Mouse (Mus musculus): Measurements from ENCODE around the gene Icosl. TPM values are rescaled to one million over a fixed set of nuclear protein-coding genes. Genes with fewer than 3 reads are reported as not detected.
"Not testable (repeated sequence)": the region's sequence is repeated elsewhere in the genome, so short reads cannot be mapped to it uniquely, and the experiment has no call there.

Gene Icosl
- polyA plus RNA-seq, 1 experiment from 2014 or later, result 1.4 TPM

DNA sequence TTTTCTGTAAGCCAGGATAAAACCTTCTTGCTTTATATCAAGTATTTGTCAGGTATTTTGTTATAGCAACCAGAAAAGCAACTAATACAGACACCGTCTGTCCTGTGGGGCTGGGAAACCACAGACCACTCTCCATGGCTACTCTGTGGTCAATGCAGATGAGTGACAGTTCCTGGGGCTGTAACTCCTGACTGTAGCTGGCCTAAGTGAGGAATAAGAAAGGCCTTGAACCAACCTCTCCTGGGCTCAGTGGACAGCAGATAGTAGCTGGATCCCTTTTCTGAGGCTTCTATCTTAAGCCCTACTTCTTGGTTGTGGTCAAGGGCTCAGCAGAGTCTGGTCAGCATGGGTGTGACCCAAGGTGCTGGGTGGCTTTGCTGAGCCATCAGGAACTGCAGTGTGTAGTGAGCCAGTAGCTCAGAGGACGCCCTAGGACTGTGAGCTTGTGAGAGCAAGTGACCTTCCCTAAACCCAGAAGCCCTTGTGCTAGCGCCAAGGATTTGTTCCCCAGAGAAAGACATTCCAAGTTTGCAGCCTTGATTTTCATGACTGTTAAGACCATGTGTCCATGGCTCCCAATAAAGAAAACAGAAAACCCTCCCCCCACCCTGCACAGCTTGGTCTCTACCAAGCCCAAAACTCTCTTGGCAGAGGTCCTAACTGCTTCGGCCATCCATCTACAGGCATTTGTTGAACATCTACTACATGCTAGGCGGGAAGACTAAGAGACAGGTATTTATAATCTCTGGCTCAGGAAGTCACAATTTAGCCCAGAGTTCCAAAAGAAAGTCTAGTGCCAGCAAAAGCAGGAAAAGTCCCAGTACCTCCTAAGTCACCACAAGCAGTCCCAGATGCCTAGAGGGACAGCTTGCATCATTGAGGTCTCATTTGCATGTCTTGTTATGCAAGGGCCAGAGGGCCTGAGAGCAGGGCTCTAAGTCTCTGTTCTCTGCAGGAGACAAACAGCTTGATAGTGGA lies 27.1 kb downstream of the Icosl start:
- DNase-seq (ENCODE audit: low spot score), result no peak
- no peak overlapping the region for H3K9ac ChIP-seq (ENCODE audit: low read depth, low read length)
- H3K27me3 ChIP-seq (ENCODE audit: control insufficient read depth, insufficient read depth, low read length), result no peaks in the 10 kb centered on the region
- no peaks in the 10 kb centered on the region for H3K4me1 ChIP-seq (replicated peaks; ENCODE audit: control insufficient read depth, insufficient read depth, low read length)
- 86% methylated on average over 5 of the region's 5 CpGs for WGBS
- H3K36me3 ChIP-seq (ENCODE audit: control insufficient read depth, insufficient read depth, low read length), result no peaks in the 10 kb centered on the region
- H3K27ac ChIP-seq (ENCODE audit: low read depth, low read length), result no peak overlapping the region
- ATAC-seq (ENCODE audit: low FRiP score), result no peak
- no peak overlapping the region for H3K4me2 ChIP-seq (replicated peaks; ENCODE audit: low read depth, low read length)
- no peak overlapping the region for H3K4me3 ChIP-seq (ENCODE audit: low read depth, low read length)
- H3K9me3 ChIP-seq (ENCODE audit: control insufficient read depth, low read length), result no peaks in the 10 kb centered on the region

DNA sequence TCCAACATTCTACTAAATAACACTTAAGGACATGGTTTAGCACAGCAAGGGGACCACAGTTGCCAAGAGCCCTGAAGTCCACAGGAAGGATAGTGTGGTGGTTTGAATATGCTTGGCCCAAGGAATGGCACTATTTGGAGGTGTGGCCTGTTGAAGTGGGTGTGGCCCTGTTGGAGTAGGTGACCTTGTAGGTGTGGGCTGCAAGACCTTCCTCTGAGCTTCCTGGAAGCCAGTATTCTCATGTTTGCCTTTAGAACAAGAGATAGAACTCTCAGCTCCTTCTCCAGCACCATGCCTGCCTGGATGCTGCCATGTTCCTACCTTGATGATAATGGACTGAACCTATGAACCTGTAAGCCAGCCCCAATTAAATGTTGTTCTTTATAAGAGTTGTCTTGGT lies 30.8 kb downstream of the Icosl start:
- H3K4me1 ChIP-seq (replicated peaks; ENCODE audit: control insufficient read depth, insufficient read depth, low read length); H3K36me3 ChIP-seq (ENCODE audit: control insufficient read depth, insufficient read depth, low read length); H3K9ac ChIP-seq (ENCODE audit: low read depth, low read length); ATAC-seq (ENCODE audit: low FRiP score); H3K27ac ChIP-seq (ENCODE audit: low read depth, low read length); H3K4me2 ChIP-seq (replicated peaks; ENCODE audit: low read depth, low read length); H3K27me3 ChIP-seq (ENCODE audit: control insufficient read depth, insufficient read depth, low read length); H3K4me3 ChIP-seq (ENCODE audit: low read depth, low read length); DNase-seq (ENCODE audit: low spot score); H3K9me3 ChIP-seq (ENCODE audit: control insufficient read depth, low read length): not testable (repeated sequence)

DNA sequence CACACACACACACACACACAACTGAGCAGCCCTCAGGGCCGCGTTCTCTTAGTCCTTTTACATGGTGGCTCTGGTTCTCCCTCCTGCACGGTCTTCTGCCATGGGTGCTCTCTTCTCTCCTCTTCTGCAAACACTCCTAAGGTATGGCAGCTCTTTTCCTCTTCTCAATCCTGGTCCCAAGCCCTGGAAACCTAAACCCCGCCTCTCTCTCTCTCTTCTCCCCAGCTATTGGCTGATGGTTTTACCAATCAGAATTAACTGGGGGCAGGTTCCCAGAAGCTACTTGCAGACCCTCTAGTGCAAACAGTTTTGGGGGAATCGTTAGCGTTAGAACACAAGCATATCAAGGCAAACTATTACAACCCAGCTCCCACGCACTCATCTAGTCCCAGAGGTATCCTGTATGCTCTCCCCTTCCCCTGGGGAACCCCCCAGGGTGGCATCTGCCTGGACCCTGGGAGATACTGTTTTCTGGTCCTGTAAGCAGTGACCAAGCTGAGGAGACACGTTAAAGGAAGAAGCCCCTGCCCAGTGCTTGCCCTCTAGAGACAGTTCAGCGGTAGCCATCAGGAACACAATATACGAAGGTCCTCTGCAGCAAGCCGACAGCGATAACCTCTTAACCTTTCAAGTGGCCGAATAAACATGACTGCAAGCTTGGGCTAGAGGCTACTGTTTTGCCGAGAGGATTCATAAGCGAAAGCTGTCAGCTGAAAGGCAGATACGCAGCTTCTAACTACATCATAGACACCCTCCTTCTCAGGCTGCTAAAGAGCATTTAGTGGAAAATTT lies 32.1 kb downstream of the Icosl start:
- peak; percentile 42 for DNase-seq (ENCODE audit: low spot score)

DNA sequence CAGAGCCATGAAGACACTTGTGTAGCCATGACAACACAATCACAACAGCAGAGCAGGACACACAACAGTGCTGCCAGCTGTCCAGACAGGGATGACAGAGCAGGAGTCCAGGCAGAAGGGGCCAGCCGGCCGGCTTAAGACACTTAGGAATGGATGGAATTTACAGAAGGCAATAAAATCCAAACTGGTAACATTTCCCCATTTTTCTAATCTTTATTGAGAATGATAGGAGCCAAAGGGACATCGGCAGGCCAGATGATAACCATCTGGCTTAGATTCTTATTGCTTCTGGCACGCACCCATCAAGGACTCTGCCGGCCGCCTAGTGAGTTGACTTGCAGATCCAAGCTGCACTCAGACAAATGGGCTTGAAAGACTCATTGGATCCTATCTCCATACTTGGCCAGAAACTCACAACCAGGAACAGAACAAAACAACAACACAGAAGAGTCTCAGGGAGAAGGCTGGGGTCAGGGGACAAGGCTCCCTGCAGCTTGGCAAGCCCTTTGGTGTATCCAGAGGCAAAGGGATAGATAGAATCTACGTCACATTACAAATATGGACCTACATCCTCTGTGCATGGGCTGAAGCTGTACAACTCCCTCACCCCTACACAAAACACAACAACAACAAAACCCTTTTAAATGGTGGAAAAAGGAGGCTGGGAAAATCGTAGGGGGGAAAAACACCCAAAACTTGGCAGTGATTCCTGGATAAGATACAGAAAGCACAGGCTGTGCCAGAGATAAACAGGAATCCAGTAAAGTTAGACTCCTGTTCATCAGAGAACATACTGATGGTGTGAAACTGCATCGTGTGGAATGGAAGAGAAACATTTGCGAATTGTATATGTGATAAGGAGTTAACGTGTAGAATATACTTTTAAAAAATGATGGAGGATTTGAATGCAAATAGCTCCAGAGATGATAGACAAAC lies 35.7 kb downstream of the Icosl start:
- no peak overlapping the region for H3K27ac ChIP-seq (ENCODE audit: low read depth, low read length)
- no peak overlapping the region for H3K4me3 ChIP-seq (ENCODE audit: low read depth, low read length)
- 89% methylated on average over 11 of the region's 11 CpGs for WGBS
- DNase-seq (ENCODE audit: low spot score) (no peak), ATAC-seq (ENCODE audit: low FRiP score) (no peak)
- no peaks in the 10 kb centered on the region for H3K27me3 ChIP-seq (ENCODE audit: control insufficient read depth, insufficient read depth, low read length)
- no peaks in the 10 kb centered on the region for H3K4me1 ChIP-seq (replicated peaks; ENCODE audit: control insufficient read depth, insufficient read depth, low read length)
- H3K4me2 ChIP-seq (replicated peaks; ENCODE audit: low read depth, low read length), result no peak overlapping the region
- H3K9me3 ChIP-seq (ENCODE audit: control insufficient read depth, low read length), result no peaks in the 10 kb centered on the region
- H3K9ac ChIP-seq (ENCODE audit: low read depth, low read length), result no peak overlapping the region
- no peaks in the 10 kb centered on the region for H3K36me3 ChIP-seq (ENCODE audit: control insufficient read depth, insufficient read depth, low read length)

More for the DNA sequence above, 32.1 kb downstream of the Icosl start:
- Histone ChIP-seq H3K4me1 (replicated peaks; ENCODE audit: control insufficient read depth, insufficient read depth, low read length) (no peaks in the 10 kb centered on the region), H3K27me3 (ENCODE audit: control insufficient read depth, insufficient read depth, low read length) (no peaks in the 10 kb centered on the region), H3K9ac (ENCODE audit: low read depth, low read length) (no peak overlapping the region), H3K27ac (ENCODE audit: low read depth, low read length) (no peak overlapping the region), H3K36me3 (ENCODE audit: control insufficient read depth, insufficient read depth, low read length) (no peaks in the 10 kb centered on the region), H3K4me3 (ENCODE audit: low read depth, low read length) (peak overlapping the region; percentile 15; the same call in 1 of the 2 replicates), H3K9me3 (ENCODE audit: control insufficient read depth, low read length) (no peaks in the 10 kb centered on the region), H3K4me2 (replicated peaks; ENCODE audit: low read depth, low read length) (peak overlapping the region; percentile 41)
- peak; percentile 59; the same call in 1 of the 2 replicates for ATAC-seq (ENCODE audit: low FRiP score)
- 27% methylated on average over 16 of the region's 16 CpGs for WGBS

DNA sequence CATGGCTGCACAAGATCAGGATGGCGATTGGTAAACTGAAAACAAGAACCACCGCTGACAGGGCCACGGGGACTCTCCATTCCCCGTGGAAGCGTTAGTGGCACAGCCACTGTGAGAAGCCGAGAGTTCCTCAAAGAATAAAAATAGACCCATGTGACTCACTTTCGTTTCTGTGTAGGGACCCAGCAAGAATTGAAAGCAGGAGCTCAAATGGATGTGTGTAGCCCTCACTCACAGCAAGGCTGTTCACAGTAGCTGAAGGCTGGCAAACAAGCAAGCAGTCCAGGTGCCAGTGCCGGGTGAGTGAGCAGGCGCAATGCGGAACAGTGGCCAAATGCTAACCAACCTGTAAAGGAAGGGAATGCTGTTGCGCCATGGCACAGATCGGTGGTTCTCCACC lies 36.4 kb downstream of the Icosl start:
- Histone ChIP-seq H3K27me3 (ENCODE audit: control insufficient read depth, insufficient read depth, low read length) (no peaks in the 10 kb centered on the region), H3K27ac (ENCODE audit: low read depth, low read length) (no peak overlapping the region), H3K4me1 (replicated peaks; ENCODE audit: control insufficient read depth, insufficient read depth, low read length) (no peaks in the 10 kb centered on the region), H3K36me3 (ENCODE audit: control insufficient read depth, insufficient read depth, low read length) (no peaks in the 10 kb centered on the region), H3K4me3 (ENCODE audit: low read depth, low read length) (no peak overlapping the region), H3K9ac (ENCODE audit: low read depth, low read length) (no peak overlapping the region), H3K9me3 (ENCODE audit: control insufficient read depth, low read length) (no peaks in the 10 kb centered on the region), H3K4me2 (replicated peaks; ENCODE audit: low read depth, low read length) (no peak overlapping the region)
- 86% methylated on average over 12 of the region's 12 CpGs for WGBS
- ATAC-seq (ENCODE audit: low FRiP score) (no peak), DNase-seq (ENCODE audit: low spot score) (no peak)

DNA sequence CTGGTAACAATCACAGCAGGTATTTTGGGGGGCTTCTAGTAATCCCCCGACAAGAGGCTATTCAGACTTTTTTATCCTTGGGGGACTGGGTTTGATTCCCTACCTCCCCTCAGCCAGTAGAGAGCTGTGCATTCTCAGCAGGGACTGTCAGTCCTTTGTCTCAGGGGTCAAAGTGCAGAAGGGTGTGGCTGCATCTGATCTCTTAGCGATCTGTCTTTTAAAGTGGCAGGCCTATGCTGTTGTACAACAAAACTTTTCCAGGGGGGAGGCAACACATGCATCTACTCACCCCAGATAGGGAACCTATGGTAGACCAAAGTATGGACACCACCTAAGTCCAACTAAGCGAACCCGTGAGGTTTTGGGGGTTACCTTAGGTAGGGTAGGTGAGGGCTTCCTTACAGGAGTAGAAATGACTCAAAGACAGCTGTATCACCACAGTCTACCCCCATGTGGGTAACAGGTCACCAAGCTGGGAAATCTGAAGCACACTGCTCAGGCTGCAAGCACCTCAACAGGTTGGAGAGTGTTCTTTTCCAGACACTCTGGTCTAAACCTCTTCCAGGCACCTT lies 45.5 kb downstream of the Icosl start:
- H3K27ac ChIP-seq (ENCODE audit: low read depth, low read length), result no peak overlapping the region
- H3K4me2 ChIP-seq (replicated peaks; ENCODE audit: low read depth, low read length), result no peak overlapping the region
- DNase-seq (ENCODE audit: low spot score) (peak; percentile 27), ATAC-seq (ENCODE audit: low FRiP score) (no peak)
- no peaks in the 10 kb centered on the region for H3K36me3 ChIP-seq (ENCODE audit: control insufficient read depth, insufficient read depth, low read length)
- H3K4me3 ChIP-seq (ENCODE audit: low read depth, low read length), result no peak overlapping the region
- no peak overlapping the region for H3K9ac ChIP-seq (ENCODE audit: low read depth, low read length)
- H3K4me1 ChIP-seq (replicated peaks; ENCODE audit: control insufficient read depth, insufficient read depth, low read length), result no peaks in the 10 kb centered on the region
- 52% methylated on average over 4 of the region's 4 CpGs for WGBS
- H3K9me3 ChIP-seq (ENCODE audit: control insufficient read depth, low read length), result no peaks in the 10 kb centered on the region
- H3K27me3 ChIP-seq (ENCODE audit: control insufficient read depth, insufficient read depth, low read length), result no peaks in the 10 kb centered on the region

DNA sequence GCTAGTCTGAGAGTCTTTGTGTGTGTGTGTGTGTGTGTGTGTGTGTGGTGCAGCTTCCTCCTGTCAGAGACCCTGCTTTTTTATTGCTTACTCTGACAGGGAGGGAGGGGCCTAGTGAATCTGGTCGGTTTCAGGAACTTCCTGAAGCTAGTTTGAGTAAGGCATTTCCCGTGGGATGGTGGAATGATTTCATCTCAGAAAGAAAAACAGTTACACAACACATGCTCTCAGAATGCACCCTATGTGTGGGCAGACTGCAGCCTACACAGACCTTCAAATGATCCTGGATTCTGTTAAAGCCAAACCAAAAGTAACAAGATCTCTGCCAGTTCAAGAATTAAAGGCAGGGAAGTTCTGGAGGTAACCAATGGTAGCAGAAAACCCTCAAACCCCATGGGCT lies 46.1 kb downstream of the Icosl start:
- Histone ChIP-seq H3K4me3 (ENCODE audit: low read depth, low read length) (no peak overlapping the region), H3K27me3 (ENCODE audit: control insufficient read depth, insufficient read depth, low read length) (no peaks in the 10 kb centered on the region), H3K9ac (ENCODE audit: low read depth, low read length) (no peak overlapping the region), H3K36me3 (ENCODE audit: control insufficient read depth, insufficient read depth, low read length) (no peaks in the 10 kb centered on the region), H3K4me1 (replicated peaks; ENCODE audit: control insufficient read depth, insufficient read depth, low read length) (no peaks in the 10 kb centered on the region), H3K9me3 (ENCODE audit: control insufficient read depth, low read length) (no peaks in the 10 kb centered on the region), H3K4me2 (replicated peaks; ENCODE audit: low read depth, low read length) (no peak overlapping the region), H3K27ac (ENCODE audit: low read depth, low read length) (no peak overlapping the region)
- no peak for DNase-seq (ENCODE audit: low spot score)
- ATAC-seq (ENCODE audit: low FRiP score), result no peak
- WGBS, result 78% methylated on average over 2 of the region's 2 CpGs

DNA sequence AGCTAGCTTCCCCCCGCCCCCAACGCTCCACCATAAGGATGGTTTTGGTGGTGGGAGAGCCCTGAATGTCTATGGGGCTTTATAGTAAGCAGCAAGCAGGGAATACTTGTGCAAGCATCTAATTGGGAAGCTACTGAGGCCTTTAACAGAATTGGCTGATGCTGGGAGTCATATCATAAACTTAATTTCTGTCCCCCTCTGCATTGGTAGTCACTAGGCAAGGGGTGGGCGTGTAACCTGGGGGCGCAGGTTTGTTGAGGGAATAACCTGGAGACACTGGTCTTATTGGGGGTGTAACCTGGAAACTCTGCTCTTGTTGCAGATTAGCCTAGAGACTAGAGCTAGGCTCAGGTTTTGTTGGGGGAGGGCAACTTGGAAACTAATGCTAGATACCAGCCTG lies 50.3 kb downstream of the Icosl start:
- Histone ChIP-seq H3K4me2 (replicated peaks; ENCODE audit: low read depth, low read length) (no peak overlapping the region), H3K27me3 (ENCODE audit: control insufficient read depth, insufficient read depth, low read length) (no peaks in the 10 kb centered on the region), H3K9me3 (ENCODE audit: control insufficient read depth, low read length) (no peaks in the 10 kb centered on the region), H3K36me3 (ENCODE audit: control insufficient read depth, insufficient read depth, low read length) (no peaks in the 10 kb centered on the region), H3K9ac (ENCODE audit: low read depth, low read length) (no peak overlapping the region), H3K4me3 (ENCODE audit: low read depth, low read length) (no peak overlapping the region), H3K4me1 (replicated peaks; ENCODE audit: control insufficient read depth, insufficient read depth, low read length) (no peaks in the 10 kb centered on the region), H3K27ac (ENCODE audit: low read depth, low read length) (no peak overlapping the region)
- WGBS, result 94% methylated on average over 4 of the region's 4 CpGs
- no peak for ATAC-seq (ENCODE audit: low FRiP score)
- DNase-seq (ENCODE audit: low spot score), result no peak

Measured in hindbrain, embryonic 11.5 days (tissue).